Mouse (Mus musculus) frontal cortex, postnatal 36 days (tissue): ENCODE results near the gene Ttn.

Source experiments
- DNase-seq, 2 experiments: peaks; one replicate each; pipeline ENCODE4 v3.0.0; 2022; ENCODE audit warnings: low spot score in 2 of 2

Gene Ttn

DNA sequence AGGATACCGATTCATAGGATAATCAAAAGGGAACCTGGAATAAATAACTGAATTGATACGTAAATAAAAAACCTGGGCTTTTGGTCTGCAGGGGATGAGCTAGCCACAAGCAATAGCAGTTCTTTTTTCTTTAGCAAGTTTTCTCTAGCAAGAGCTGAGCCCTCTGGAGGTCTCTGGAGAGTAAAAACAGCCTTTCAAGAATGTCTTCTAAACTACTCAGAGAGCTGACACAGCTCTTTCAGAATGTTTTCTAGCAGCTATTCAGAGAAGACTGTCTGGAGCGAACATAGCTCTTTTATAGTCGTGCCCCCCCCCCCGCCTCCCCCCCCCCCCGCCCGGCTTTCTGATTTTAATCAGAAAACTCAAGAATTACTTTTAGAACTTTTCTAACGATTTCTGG is 322.9 kb downstream of the Ttn start:
- no peak for DNase-seq

DNA sequence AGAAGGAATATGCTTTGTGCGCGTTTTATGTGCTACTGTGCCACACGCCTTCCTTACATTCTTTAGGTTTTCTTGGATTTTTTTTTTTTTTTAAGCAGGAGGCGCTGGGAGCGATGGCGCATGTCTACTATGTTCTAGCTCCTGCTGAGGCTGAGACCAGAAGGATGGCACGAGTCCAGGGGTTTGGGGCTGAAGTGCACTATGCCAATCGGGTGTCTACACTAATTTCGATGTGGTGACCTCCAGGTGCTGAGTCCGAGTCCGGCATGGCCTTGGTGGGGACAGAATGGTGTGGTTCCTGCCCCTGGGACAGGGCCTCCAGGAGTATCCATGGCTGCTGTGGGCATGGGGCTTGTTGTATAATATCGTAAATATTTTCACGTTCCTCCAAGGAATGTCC is 323.8 kb downstream of the Ttn start:
- DNase-seq, result no peak

DNA sequence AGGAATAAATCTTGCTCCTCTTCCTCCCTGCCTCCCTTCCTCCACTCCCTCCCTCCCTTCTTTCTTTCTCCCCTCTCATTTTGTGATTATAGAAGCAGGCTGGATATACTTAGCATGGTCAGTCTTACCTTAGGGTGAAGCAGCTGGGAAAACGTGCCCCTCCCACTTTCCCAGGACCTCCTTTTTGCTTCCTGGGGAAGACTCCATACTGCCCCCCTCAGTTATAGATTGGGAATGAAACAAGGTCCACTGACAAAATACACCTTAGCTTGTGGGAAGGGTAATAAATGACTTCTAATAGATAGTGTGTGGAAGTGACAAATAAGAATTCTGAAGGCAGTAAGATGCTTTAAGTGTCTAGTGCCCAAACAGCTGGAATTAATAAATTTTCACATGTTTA is 326.4 kb downstream of the Ttn start:
- DNase-seq, result no peak

DNA sequence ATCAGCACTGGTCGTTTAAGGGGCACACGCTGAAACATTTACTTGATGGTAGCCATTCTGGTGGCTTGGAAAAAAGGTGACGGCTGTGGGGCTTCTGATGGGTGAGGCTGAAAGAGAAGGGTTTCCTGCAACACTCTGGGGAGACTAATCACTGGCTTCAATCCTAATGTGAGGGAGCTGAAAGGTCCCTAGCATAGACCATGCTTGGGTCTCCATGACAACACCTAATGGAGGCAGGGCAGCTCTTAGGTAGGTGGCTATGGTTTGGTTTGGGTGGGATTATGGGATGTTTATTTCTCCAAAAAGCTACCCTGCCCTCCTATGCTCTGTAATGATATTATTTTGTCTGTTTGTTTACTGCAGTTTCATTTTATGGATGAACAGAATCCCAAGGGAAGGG is 326.9 kb downstream of the Ttn start:
- DNase-seq, result no peak

DNA sequence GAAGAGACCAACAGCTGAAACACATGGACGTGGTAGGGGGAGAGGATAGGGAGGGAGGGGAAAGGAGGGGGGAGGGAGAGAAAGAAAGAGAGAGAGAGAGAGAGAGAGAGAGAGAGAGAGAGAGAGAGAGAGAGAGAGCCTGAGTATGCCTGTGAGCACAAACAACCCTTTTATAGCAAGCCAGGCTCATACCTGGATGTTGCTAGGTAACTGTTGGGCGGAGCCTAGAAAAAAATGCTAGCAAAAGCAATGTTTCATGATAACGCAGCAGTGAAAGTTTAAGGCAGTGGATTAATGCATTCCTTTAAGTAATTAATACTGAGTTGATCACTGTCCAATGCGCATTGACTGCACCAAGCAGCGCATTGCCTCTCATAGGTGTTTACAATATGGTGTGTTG is 327.7 kb downstream of the Ttn start:
- no peak for DNase-seq
